Mouse (Mus musculus) left cerebral cortex, adult 2 months (tissue): ENCODE results near the gene Acbd4. TPM values are rescaled to one million over a fixed set of nuclear protein-coding genes. Genes with fewer than 3 reads are reported as not detected.

Experiments used
- DNase-seq, 2 experiments: peaks; one replicate each; pipeline ENCODE4 v3.0.0; 2021 to 2022; ENCODE audit warnings: low spot score in 2 of 2, mixed read lengths in 1 of 2; ENCODE audit errors: extremely low spot score in 1 of 2
- H3K27ac ChIP-seq: fragments of 200-600 bp; 2 replicates; pipeline ENCODE4 v1.8.1; 2022
- H3K4me3 ChIP-seq: fragments of 200-600 bp; 2 replicates; pipeline ENCODE4 v1.8.1; 2022
- CTCF ChIP-seq: fragments of 200-600 bp; IDR thresholded peaks from 2 replicates; pipeline ENCODE4 v1.8.1; 2022; ENCODE audit warnings: antibody characterized with exemption, mild to moderate bottlenecking, moderate library complexity
- intact Hi-C: fragments of 180-260 bp; cut with DNase I; formaldehyde crosslinking; loops from one replicate; pipeline ENCODE4 v1.15.1; 2025
- total RNA-seq, 2 experiments: library from RNA; stranded (reverse); gene quantifications; 2 replicates each; pipeline ENCODE4 v1.2.3; 2021

Acbd4 gene
- total RNA-seq, 2 experiments from 2014 or later, result 72.3 to 88.2 TPM

GRCm38 (mm10) chr11:103136039-103136577 lies 34.6 kb downstream of the Acbd4 start:
- no peak for DNase-seq
- Histone ChIP-seq H3K4me3 (no peak overlapping the region), H3K27ac (peak overlapping the region; percentile 0)

GRCm38 (mm10) chr11:103139951-103140762 lies 38.7 kb downstream of the Acbd4 start:
- peak overlapping the region; percentile 73 for H3K27ac ChIP-seq
- no peak overlapping the region for H3K4me3 ChIP-seq
- DNase-seq, result no peak
- intact Hi-C loops, result no loop called here
- no peak for TF ChIP-seq CTCF

More at GRCm38 (mm10) chr11:103136039-103136577, 34.6 kb downstream of the Acbd4 start:
- intact Hi-C loops, result no loop called here
- no peak for TF ChIP-seq CTCF

GRCm38 (mm10) chr11:103140763-103141100 lies 39.2 kb downstream of the Acbd4 start:
- intact Hi-C loops, result no loop called here
- Histone ChIP-seq H3K27ac (peak overlapping the region; percentile 73), H3K4me3 (no peak overlapping the region)
- no peak for TF ChIP-seq CTCF
- no peak for DNase-seq

- H3K4me3 ChIP-seq, result no peak overlapping the region
- peak overlapping the region; percentile 86 for H3K27ac ChIP-seq
- intact Hi-C loops, result no loop called here
- DNase-seq, result peak in 1 of 2 experiments; percentile 36
- no peak for TF ChIP-seq CTCF
These were observed 39.8 kb downstream of the Acbd4 start for GRCm38 (mm10) chr11:103141101-103141943.

GRCm38 (mm10) chr11:103141944-103142255 lies 40.4 kb downstream of the Acbd4 start:
- DNase-seq, result no peak
- intact Hi-C loops, result no loop called here
- H3K4me3 ChIP-seq, result no peak overlapping the region

GRCm38 (mm10) chr11:103142441-103143182 lies 41.1 kb downstream of the Acbd4 start:
- peak overlapping the region; percentile 44 for H3K4me3 ChIP-seq
- intact Hi-C loops, result no loop called here
- peak overlapping the region; percentile 98 for H3K27ac ChIP-seq
- no peak; the same call in 1 of the 2 replicates for TF ChIP-seq CTCF
- DNase-seq, result peak; percentile 82 to 87

More at GRCm38 (mm10) chr11:103141944-103142255, 40.4 kb downstream of the Acbd4 start:
- TF ChIP-seq CTCF, result no peak
- peak overlapping the region; percentile 86 for H3K27ac ChIP-seq

- intact Hi-C loops, result no loop called here
- H3K27ac ChIP-seq, result no peak overlapping the region
- no peak overlapping the region for H3K4me3 ChIP-seq
- no peak for DNase-seq
- TF ChIP-seq CTCF, result no peak
These were observed 43.1 kb downstream of the Acbd4 start for GRCm38 (mm10) chr11:103144309-103145285.

- intact Hi-C loops, result no loop called here
- no peak for DNase-seq
- TF ChIP-seq CTCF, result no peak; the same call in 1 of the 2 replicates
- no peak overlapping the region for H3K4me3 ChIP-seq
- H3K27ac ChIP-seq, result no peak overlapping the region
These were observed 44.9 kb downstream of the Acbd4 start for GRCm38 (mm10) chr11:103146386-103146785.

GRCm38 (mm10) chr11:103147766-103148165 lies 46.3 kb downstream of the Acbd4 start:
- no peak for DNase-seq
- Histone ChIP-seq H3K27ac (no peak overlapping the region), H3K4me3 (no peak overlapping the region)
- no peak for TF ChIP-seq CTCF
- intact Hi-C loops, result no loop called here

GRCm38 (mm10) chr11:103149771-103150170 lies 48.3 kb downstream of the Acbd4 start:
- DNase-seq, result no peak
- TF ChIP-seq CTCF, result no peak
- intact Hi-C loops, result loop anchor here (10.0 kb wide), 1 partner anchor 245 kb away; the partner anchor contains the start of gene Gfap

More at GRCm38 (mm10) chr11:103149771-103150170, 48.3 kb downstream of the Acbd4 start:
- Histone ChIP-seq H3K4me3 (no peak overlapping the region), H3K27ac (no peak overlapping the region)
